Mouse (Mus musculus) neural tube, embryonic 11.5 days (tissue): ENCODE measurements around the gene Gm42420. TPM values are rescaled to one million over a fixed set of nuclear protein-coding genes. Genes with fewer than 3 reads are reported as not detected.

Source experiments
- ATAC-seq: fragments of 200-750 bp; cut with Nextera tagmentation; 2 replicates; pipeline ENCODE4 v1.8.0; 2017; ENCODE audit warnings: moderate number of reproducible peaks, mild to moderate bottlenecking, moderate TSS enrichment, moderate library complexity; ENCODE audit not compliant: insufficient read depth, low FRiP score, low TSS enrichment
- DNase-seq: peaks from one replicate; pipeline ENCODE4 v3.0.0-alpha.2; 2015; ENCODE audit warnings: low spot score
- H3K27ac ChIP-seq: fragments of 300-500 bp; sonication (generic); 2 replicates; pipeline ENCODE4 v1.5.1; 2014; ENCODE audit warnings: low read depth, mild to moderate bottlenecking, low read length
- H3K27me3 ChIP-seq: fragments of 300-500 bp; sonication (generic); 2 replicates; pipeline ENCODE4 v1.6.1; 2014; ENCODE audit warnings: mild to moderate bottlenecking, low read length, mixed read lengths; ENCODE audit not compliant: control insufficient read depth, insufficient read depth
- H3K36me3 ChIP-seq: fragments of 300-500 bp; sonication (generic); 2 replicates; pipeline ENCODE4 v1.6.1; 2014; ENCODE audit warnings: mild to moderate bottlenecking, low read length, moderate library complexity, mixed read lengths; ENCODE audit not compliant: control insufficient read depth, insufficient read depth
- H3K4me1 ChIP-seq: fragments of 300-500 bp; sonication (generic); 2 replicates; pipeline ENCODE4 v1.6.1; 2014; ENCODE audit warnings: low read length, mixed read lengths; ENCODE audit not compliant: control insufficient read depth, insufficient read depth
- H3K4me2 ChIP-seq: fragments of 300-500 bp; sonication (generic); 2 replicates; pipeline ENCODE4 v1.6.1; 2014; ENCODE audit warnings: low read depth, mild to moderate bottlenecking, moderate library complexity
- H3K4me3 ChIP-seq: fragments of 300-500 bp; sonication (generic); 2 replicates; pipeline ENCODE4 v1.5.1; 2014; ENCODE audit warnings: low read depth, low read length
- H3K9ac ChIP-seq: fragments of 300-500 bp; sonication (generic); 2 replicates; pipeline ENCODE4 v1.6.1; 2014; ENCODE audit warnings: mild to moderate bottlenecking, low read length
- H3K9me3 ChIP-seq: fragments of 300-500 bp; sonication (generic); 2 replicates; pipeline ENCODE4 v1.6.1; 2016; ENCODE audit warnings: low read length; ENCODE audit not compliant: control insufficient read depth
- WGBS: fragments of 180-500 bp; shearing (Covaris S2); extraction: QIAGEN DNeasy Blood & Tissue Kit; methylation state at CpG from one replicate; pipeline ENCODE4 v1.1.7; 2014; 5-methylcytosine and 5-hydroxymethylcytosine counted together
- polyA plus RNA-seq: library from polyadenylated mRNA; unstranded; fragments of >200 nt; fragmentation: Nextera tagmentation; extraction: Ambion mirVana; gene quantifications from 2 replicates; pipeline ENCODE4 v1.2.1, GENCODE M21; 2014

The Gm42420 gene
- 0.93 and 2.1 TPM in 2 replicates for polyA plus RNA-seq

GRCm38 (mm10) chr6:39585517-39585916, at the start of gene Gm42420:
Gene Gm42420 (plus strand): TSS chr6:39585753.
- H3K36me3 ChIP-seq: peaks cover 5% of the 10 kb centered on the region
- no peaks in the 10 kb centered on the region for H3K4me1 ChIP-seq
- H3K9ac ChIP-seq: no peak within 1 kb of the TSS
- no peaks in the 10 kb centered on the region for H3K9me3 ChIP-seq
- H3K4me3 ChIP-seq: no peak within 1 kb of the TSS
- H3K27me3 ChIP-seq: no peaks in the 10 kb centered on the region
- 86% methylated on average over 6 of the region's 6 CpGs for WGBS
- ATAC-seq (no peak), DNase-seq (no peak)
- no peak within 1 kb of the TSS for H3K4me2 ChIP-seq
- H3K27ac ChIP-seq: no peak within 1 kb of the TSS

- no peak for ATAC-seq
- H3K4me1 ChIP-seq: peaks cover 21% of the 10 kb centered on the region
Measured at GRCm38 (mm10) chr6:39536621-39537020, 48.9 kb upstream of the Gm42420 start.

GRCm38 (mm10) chr6:39537276-39537675, 48.3 kb upstream of the Gm42420 start:
- no peaks in the 10 kb centered on the region for H3K36me3 ChIP-seq
- no peak overlapping the region for H3K4me3 ChIP-seq
- H3K9ac ChIP-seq: no peak overlapping the region
- H3K4me1 ChIP-seq: peaks cover 21% of the 10 kb centered on the region
- DNase-seq (no peak), ATAC-seq (no peak)
- H3K9me3 ChIP-seq: peaks cover 3% of the 10 kb centered on the region; the same call in 1 of the 2 replicates
- 95% methylated on average over 5 of the region's 5 CpGs for WGBS
- H3K27ac ChIP-seq: no peak overlapping the region
- H3K27me3 ChIP-seq: no peaks in the 10 kb centered on the region
- no peak overlapping the region for H3K4me2 ChIP-seq

More at GRCm38 (mm10) chr6:39536621-39537020, 48.9 kb upstream of the Gm42420 start:
- DNase-seq: no peak
- H3K9me3 ChIP-seq: peaks cover 3% of the 10 kb centered on the region; the same call in 1 of the 2 replicates
- no peaks in the 10 kb centered on the region for H3K36me3 ChIP-seq
- H3K9ac ChIP-seq: no peak overlapping the region
- no peak overlapping the region for H3K4me3 ChIP-seq
- H3K4me2 ChIP-seq: no peak overlapping the region
- no peak overlapping the region for H3K27ac ChIP-seq
- H3K27me3 ChIP-seq: no peaks in the 10 kb centered on the region
- WGBS: 65% methylated on average over 1 of the region's 1 CpGs

- Histone ChIP-seq H3K4me2 (no peak overlapping the region), H3K36me3 (no peaks in the 10 kb centered on the region), H3K9me3 (peaks cover 3% of the 10 kb centered on the region; the same call in 1 of the 2 replicates), H3K4me3 (no peak overlapping the region), H3K27ac (no peak overlapping the region), H3K9ac (no peak overlapping the region), H3K4me1 (peaks cover 29% of the 10 kb centered on the region), H3K27me3 (no peaks in the 10 kb centered on the region)
- DNase-seq (no peak), ATAC-seq (no peak)
- WGBS: 83% methylated on average over 8 of the region's 8 CpGs
Measured at GRCm38 (mm10) chr6:39538227-39538626, 47.3 kb upstream of the Gm42420 start.

GRCm38 (mm10) chr6:39539679-39540155, 45.8 kb upstream of the Gm42420 start:
- no peaks in the 10 kb centered on the region for H3K27me3 ChIP-seq
- no peak overlapping the region for H3K4me3 ChIP-seq
- no peaks in the 10 kb centered on the region for H3K36me3 ChIP-seq
- H3K4me2 ChIP-seq: peak overlapping the region; percentile 27; the same call in 1 of the 2 replicates
- H3K27ac ChIP-seq: peak overlapping the region; percentile 83
- no peaks in the 10 kb centered on the region for H3K9me3 ChIP-seq
- H3K4me1 ChIP-seq: peaks cover 44% of the 10 kb centered on the region
- WGBS: 5% methylated on average over 7 of the region's 7 CpGs
- H3K9ac ChIP-seq: no peak overlapping the region
- DNase-seq: peak; percentile 58
- ATAC-seq: peak; percentile 42; the same call in 1 of the 2 replicates

- Histone ChIP-seq H3K9ac (no peak overlapping the region), H3K9me3 (no peaks in the 10 kb centered on the region), H3K4me3 (no peak overlapping the region), H3K27ac (peak overlapping the region; percentile 83), H3K27me3 (no peaks in the 10 kb centered on the region), H3K4me1 (peaks cover 51% of the 10 kb centered on the region), H3K36me3 (no peaks in the 10 kb centered on the region), H3K4me2 (no peak overlapping the region)
- WGBS: 30% methylated on average over 2 of the region's 2 CpGs
- ATAC-seq (no peak), DNase-seq (no peak)
Measured at GRCm38 (mm10) chr6:39540563-39540962, 45.0 kb upstream of the Gm42420 start.

- Histone ChIP-seq H3K9me3 (no peaks in the 10 kb centered on the region), H3K27me3 (no peaks in the 10 kb centered on the region), H3K27ac (peak overlapping the region; percentile 78), H3K4me3 (no peak overlapping the region), H3K36me3 (no peaks in the 10 kb centered on the region), H3K4me2 (no peak overlapping the region), H3K9ac (peak overlapping the region; percentile 19), H3K4me1 (peaks cover 51% of the 10 kb centered on the region)
- ATAC-seq (peak; percentile 77), DNase-seq (peak; percentile 82)
- WGBS: 25% methylated on average over 15 of the region's 15 CpGs
Measured at GRCm38 (mm10) chr6:39542631-39543597, 42.6 kb upstream of the Gm42420 start.

GRCm38 (mm10) chr6:39543769-39544420, 41.7 kb upstream of the Gm42420 start:
- WGBS: 18% methylated on average over 15 of the region's 15 CpGs
- H3K4me1 ChIP-seq: peaks cover 47% of the 10 kb centered on the region
- no peak for ATAC-seq
- H3K4me3 ChIP-seq: no peak overlapping the region
- no peaks in the 10 kb centered on the region for H3K9me3 ChIP-seq
- H3K9ac ChIP-seq: peak overlapping the region; percentile 19; the same call in 1 of the 2 replicates
- H3K4me2 ChIP-seq: no peak overlapping the region
- peak overlapping the region; percentile 78 for H3K27ac ChIP-seq
- H3K36me3 ChIP-seq: no peaks in the 10 kb centered on the region
- no peak for DNase-seq
- no peaks in the 10 kb centered on the region for H3K27me3 ChIP-seq
